Comparison of ENCODE assay signal across 10 mouse cellular contexts in genomic region chr10:80299301-80299700, GRCm38 (mm10). TPM values are rescaled to one million over a fixed set of nuclear protein-coding genes. Genes with fewer than 3 reads are reported as not detected.
DNase-seq lines count a peak whose midpoint lies in the region; ATAC-seq and TF ChIP-seq lines count a peak whose summit lies in the region.
"Had no signal": no experiment of that assay in that cellular context is flagged by ENCODE, and none has a peak within 500 bp of the region (broad histone marks: within the 10 kb centered on the region; RNA-seq: fewer than 3 reads in every experiment).

No protein-coding gene starts in this region.

- no peak for TF ChIP-seq CTCF in stomach, postnatal 0 days (IDR thresholded peaks at IDR 0.05; ENCODE audit: low read depth)
- TF ChIP-seq CTCF in kidney, adult 2 months (conservative IDR thresholded peaks at IDR 0.05; ENCODE audit: insufficient read depth, insufficient read length, low read depth, low read length) = no peak

- no peak for TF ChIP-seq POLR2A in limb, embryonic 14.5 days (IDR thresholded peaks at IDR 0.05; ENCODE audit: borderline replicate concordance, extremely low read depth, insufficient read depth, insufficient read length)
- TF ChIP-seq POLR2A in kidney, adult 2 months (IDR thresholded peaks at IDR 0.05; ENCODE audit: low read depth, low read length) = no peak

- peak overlapping the region; percentile 73 for H3K4me2 ChIP-seq in neural tube, embryonic 11.5 days (ENCODE audit: low read depth)
- H3K4me2 ChIP-seq in forebrain, embryonic 14.5 days (ENCODE audit: low read length) = peak overlapping the region; percentile 75
- peak overlapping the region; percentile 33; the same call in 1 of the 2 replicates for H3K4me2 ChIP-seq in limb, embryonic 14.5 days (replicated peaks; ENCODE audit: low read depth, low read length, severe bottlenecking)
- H3K4me2 ChIP-seq in stomach, postnatal 0 days (replicated peaks; ENCODE audit: low read depth) = no peak overlapping the region
- H3K4me2 ChIP-seq: liver, embryonic 15.5 days had no signal

- ATAC-seq in neural tube, embryonic 11.5 days (ENCODE audit: insufficient read depth, low FRiP score, low TSS enrichment) = no peak
- ATAC-seq in forebrain, embryonic 14.5 days = peak; percentile 2; the same call in 1 of the 2 replicates
- ATAC-seq in limb, embryonic 14.5 days (ENCODE audit: low FRiP score, low read depth) = no peak
- ATAC-seq in stomach, postnatal 0 days (ENCODE audit: low FRiP score, low TSS enrichment) = no peak
- ATAC-seq: Patski had no signal

- no peak for TF ChIP-seq EP300 in stomach, postnatal 0 days (optimal IDR thresholded peaks at IDR 0.05)

- H3K27ac ChIP-seq in neural tube, embryonic 11.5 days (ENCODE audit: low read depth, low read length) = peak overlapping the region; percentile 92
- H3K27ac ChIP-seq in forebrain, embryonic 14.5 days (ENCODE audit: low read depth, low read length) = peak overlapping the region; percentile 98
- no peak overlapping the region for H3K27ac ChIP-seq in limb, embryonic 14.5 days (replicated peaks; ENCODE audit: low read depth, low read length)
- H3K27ac ChIP-seq in stomach, postnatal 0 days (replicated peaks) = no peak overlapping the region
- no peak overlapping the region for H3K27ac ChIP-seq in kidney, adult 2 months (ENCODE audit: insufficient read depth, low read depth, low read length)
- H3K27ac ChIP-seq: liver, embryonic 15.5 days had no signal

- peaks cover 26% of the 10 kb centered on the region for H3K4me1 ChIP-seq in neural tube, embryonic 11.5 days (ENCODE audit: control insufficient read depth, insufficient read depth, low read length)
- H3K4me1 ChIP-seq in forebrain, embryonic 14.5 days (ENCODE audit: control insufficient read depth, insufficient read depth, low read length) = peaks cover 39% of the 10 kb centered on the region
- peaks cover 13% of the 10 kb centered on the region for H3K4me1 ChIP-seq in limb, embryonic 14.5 days (ENCODE audit: control insufficient read depth, insufficient read depth, low read length)
- no peaks in the 10 kb centered on the region for H3K4me1 ChIP-seq in stomach, postnatal 0 days (replicated peaks; ENCODE audit: control insufficient read depth, insufficient read depth)
- H3K4me1 ChIP-seq in kidney, adult 2 months (ENCODE audit: control insufficient read depth, insufficient read depth, low read length) = peaks cover 3% of the 10 kb centered on the region

- DNase-seq in neural tube, embryonic 11.5 days (ENCODE audit: low spot score) = no peak
- no peak for DNase-seq in neural tube, embryonic 10.5 days (ENCODE audit: extremely low spot score, low spot score)
- DNase-seq in forebrain, embryonic 14.5 days (ENCODE audit: low spot score) = peak; percentile 49
- DNase-seq in limb, embryonic 14.5 days (ENCODE audit: low spot score) = no peak
- no peak for DNase-seq in stomach, postnatal 0 days (ENCODE audit: low spot score)
- DNase-seq in cerebellum, adult 11-12 months = no peak
- no peak for DNase-seq in kidney, adult 2 months
- DNase-seq: thymus, postnatal 36 days had no signal

- WGBS in neural tube, embryonic 11.5 days = 11% methylated on average over 14 of the region's 15 CpGs
- WGBS in forebrain, embryonic 14.5 days = 4% methylated on average over 13 of the region's 15 CpGs
- WGBS in limb, embryonic 14.5 days = 7% methylated on average over 14 of the region's 15 CpGs
- 19% methylated on average over 15 of the region's 15 CpGs for WGBS in stomach, postnatal 0 days
- WGBS in kidney, adult 2 months = 22% methylated on average over 15 of the region's 15 CpGs

- H3K27me3 ChIP-seq in neural tube, embryonic 11.5 days (ENCODE audit: control insufficient read depth, insufficient read depth, low read length) = peaks cover 12% of the 10 kb centered on the region
- H3K27me3 ChIP-seq in forebrain, embryonic 14.5 days (replicated peaks; ENCODE audit: control insufficient read depth, insufficient read depth, low read length) = no peaks in the 10 kb centered on the region
- H3K27me3 ChIP-seq in limb, embryonic 14.5 days (ENCODE audit: control insufficient read depth, insufficient read depth, low read length) = peaks cover 46% of the 10 kb centered on the region
- H3K27me3 ChIP-seq in stomach, postnatal 0 days (ENCODE audit: control insufficient read depth, insufficient read depth, low read length) = peaks cover 2% of the 10 kb centered on the region
- no peaks in the 10 kb centered on the region for H3K27me3 ChIP-seq in kidney, adult 2 months (replicated peaks; ENCODE audit: control insufficient read depth, insufficient read depth, low read length)
- H3K27me3 ChIP-seq: Patski had no signal

- H3K36me3 ChIP-seq in neural tube, embryonic 11.5 days (ENCODE audit: control insufficient read depth, insufficient read depth, low read length) = peaks cover 6% of the 10 kb centered on the region
- peaks cover 37% of the 10 kb centered on the region for H3K36me3 ChIP-seq in forebrain, embryonic 14.5 days (ENCODE audit: control insufficient read depth, insufficient read depth, low read length)
- H3K36me3 ChIP-seq in limb, embryonic 14.5 days (ENCODE audit: control insufficient read depth, insufficient read depth, low read length) = peaks cover 8% of the 10 kb centered on the region
- H3K36me3 ChIP-seq in stomach, postnatal 0 days (ENCODE audit: control insufficient read depth, insufficient read depth, low read length) = peaks cover 4% of the 10 kb centered on the region
- no peaks in the 10 kb centered on the region for H3K36me3 ChIP-seq in kidney, adult 2 months (ENCODE audit: control insufficient read depth, insufficient read depth, low read length)

- peak overlapping the region; percentile 94 for H3K9ac ChIP-seq in neural tube, embryonic 11.5 days (ENCODE audit: low read length)
- H3K9ac ChIP-seq in forebrain, embryonic 14.5 days (ENCODE audit: low read length) = peak overlapping the region; percentile 99
- H3K9ac ChIP-seq in limb, embryonic 14.5 days (ENCODE audit: low read depth, low read length, severe bottlenecking) = 0 out of 2 replicates have a peak overlapping the region, but pooled peaks have one; percentile 31
- H3K9ac ChIP-seq in stomach, postnatal 0 days (ENCODE audit: low read length) = 0 out of 2 replicates have a peak overlapping the region, but pooled peaks have one; percentile 18
- H3K9ac ChIP-seq: liver, embryonic 15.5 days had no signal

- peak overlapping the region; percentile 61 for H3K4me3 ChIP-seq in neural tube, embryonic 11.5 days (ENCODE audit: low read depth, low read length)
- peak overlapping the region; percentile 74 for H3K4me3 ChIP-seq in forebrain, embryonic 14.5 days (ENCODE audit: low read depth, low read length)
- H3K4me3 ChIP-seq in limb, embryonic 14.5 days (replicated peaks; ENCODE audit: low read length) = peak overlapping the region; percentile 16
- H3K4me3 ChIP-seq in stomach, postnatal 0 days (ENCODE audit: low read depth, low read length) = no peak overlapping the region
- no peak overlapping the region for H3K4me3 ChIP-seq in kidney, adult 2 months (ENCODE audit: insufficient read depth, low read depth, low read length)
- H3K4me3 ChIP-seq: liver, embryonic 15.5 days had no signal

- H3K9me3 ChIP-seq in neural tube, embryonic 11.5 days (ENCODE audit: control insufficient read depth, low read length) = no peaks in the 10 kb centered on the region
- no peaks in the 10 kb centered on the region for H3K9me3 ChIP-seq in forebrain, embryonic 14.5 days (replicated peaks; ENCODE audit: control insufficient read depth, low read length)
- no peaks in the 10 kb centered on the region for H3K9me3 ChIP-seq in limb, embryonic 14.5 days (ENCODE audit: control insufficient read depth, low read length)
- no peaks in the 10 kb centered on the region for H3K9me3 ChIP-seq in stomach, postnatal 0 days (ENCODE audit: control insufficient read depth, low read length)
- H3K9me3 ChIP-seq: liver, embryonic 15.5 days had no signal

RNA-seq across cellular contexts. Expression of gene Apc2, which starts 3.5 kb away (rescaled TPM):
- 81.4 and 81.7 TPM in 2 replicates for polyA plus RNA-seq in neural tube, embryonic 11.5 days (2014; fragmentation: Nextera tagmentation; extraction: Ambion mirVana)
- 154 and 213 TPM in 2 replicates for polyA plus RNA-seq in forebrain, embryonic 14.5 days (2014; fragmentation: Nextera tagmentation; extraction: Ambion mirVana)
- polyA plus RNA-seq in limb, embryonic 14.5 days (2012; rRNA removed) = 2.5 and 3.3 TPM in 2 replicates
- polyA plus RNA-seq in limb, embryonic 14.5 days (2014; fragmentation: Nextera tagmentation; extraction: Ambion mirVana) = 1.5 and 1.8 TPM in 2 replicates
- polyA plus RNA-seq in stomach, postnatal 0 days (2015; fragmentation: Nextera tagmentation; extraction: Ambion mirVana) = 1.2 and 1.3 TPM in 2 replicates
- 0.74 and 0.95 TPM in 2 replicates for polyA plus RNA-seq in kidney, adult 2 months (2012; rRNA removed)

RNA-seq across cellular contexts. Expression of gene Rps15, which starts 7.0 kb away (rescaled TPM):
- polyA plus RNA-seq in neural tube, embryonic 11.5 days (2014; fragmentation: Nextera tagmentation; extraction: Ambion mirVana) = 857 and 860 TPM in 2 replicates
- 694 and 922 TPM in 2 replicates for polyA plus RNA-seq in forebrain, embryonic 14.5 days (2014; fragmentation: Nextera tagmentation; extraction: Ambion mirVana)
- polyA plus RNA-seq in limb, embryonic 14.5 days (2012; rRNA removed) = 3,060 and 3,829 TPM in 2 replicates
- 1,091 and 1,173 TPM in 2 replicates for polyA plus RNA-seq in limb, embryonic 14.5 days (2014; fragmentation: Nextera tagmentation; extraction: Ambion mirVana)
- polyA plus RNA-seq in stomach, postnatal 0 days (2015; fragmentation: Nextera tagmentation; extraction: Ambion mirVana) = 766 and 821 TPM in 2 replicates
- polyA plus RNA-seq in kidney, adult 2 months (2012; rRNA removed) = 1,371 and 1,777 TPM in 2 replicates

RNA-seq across cellular contexts. Expression of gene 2310011J03Rik, which starts 21.0 kb away (rescaled TPM):
- polyA plus RNA-seq in neural tube, embryonic 11.5 days (2014; fragmentation: Nextera tagmentation; extraction: Ambion mirVana) = 37.3 and 40.5 TPM in 2 replicates
- 39.2 and 40.8 TPM in 2 replicates for polyA plus RNA-seq in forebrain, embryonic 14.5 days (2014; fragmentation: Nextera tagmentation; extraction: Ambion mirVana)
- 45.1 and 46.7 TPM in 2 replicates for polyA plus RNA-seq in limb, embryonic 14.5 days (2012; rRNA removed)
- polyA plus RNA-seq in limb, embryonic 14.5 days (2014; fragmentation: Nextera tagmentation; extraction: Ambion mirVana) = 45.1 and 46.1 TPM in 2 replicates
- 50.3 and 51.2 TPM in 2 replicates for polyA plus RNA-seq in stomach, postnatal 0 days (2015; fragmentation: Nextera tagmentation; extraction: Ambion mirVana)
- 47.8 and 52.5 TPM in 2 replicates for polyA plus RNA-seq in kidney, adult 2 months (2012; rRNA removed)

RNA-seq across cellular contexts. Expression of gene Pcsk4, which starts 30.0 kb away (rescaled TPM):
- polyA plus RNA-seq in neural tube, embryonic 11.5 days (2014; fragmentation: Nextera tagmentation; extraction: Ambion mirVana) = 2.0 and 2.4 TPM in 2 replicates
- polyA plus RNA-seq in forebrain, embryonic 14.5 days (2014; fragmentation: Nextera tagmentation; extraction: Ambion mirVana) = 1.6 and 2.4 TPM in 2 replicates
- polyA plus RNA-seq in limb, embryonic 14.5 days (2012; rRNA removed) = 7.8 and 10.7 TPM in 2 replicates
- polyA plus RNA-seq in limb, embryonic 14.5 days (2014; fragmentation: Nextera tagmentation; extraction: Ambion mirVana) = 4.2 and 5.9 TPM in 2 replicates
- polyA plus RNA-seq in stomach, postnatal 0 days (2015; fragmentation: Nextera tagmentation; extraction: Ambion mirVana) = 2.2 and 2.3 TPM in 2 replicates
- 9.1 and 12.2 TPM in 2 replicates for polyA plus RNA-seq in kidney, adult 2 months (2012; rRNA removed)

RNA-seq across cellular contexts. Expression of gene Reep6, which starts 30.5 kb away (rescaled TPM):
- 4.2 and 5.5 TPM in 2 replicates for polyA plus RNA-seq in neural tube, embryonic 11.5 days (2014; fragmentation: Nextera tagmentation; extraction: Ambion mirVana)
- polyA plus RNA-seq in forebrain, embryonic 14.5 days (2014; fragmentation: Nextera tagmentation; extraction: Ambion mirVana) = 2.3 and 2.7 TPM in 2 replicates
- 3.9 TPM in 2 replicates for polyA plus RNA-seq in limb, embryonic 14.5 days (2012; rRNA removed)
- polyA plus RNA-seq in limb, embryonic 14.5 days (2014; fragmentation: Nextera tagmentation; extraction: Ambion mirVana) = 9.9 and 10.5 TPM in 2 replicates
- 13.5 and 17.6 TPM in 2 replicates for polyA plus RNA-seq in stomach, postnatal 0 days (2015; fragmentation: Nextera tagmentation; extraction: Ambion mirVana)
- polyA plus RNA-seq in kidney, adult 2 months (2012; rRNA removed) = 24.7 and 25.1 TPM in 2 replicates

Comparison
In these comparisons a context has a peak if more than half of its experiments do, and no peak if none do; other contexts are left out.
1. H3K27ac ChIP-seq: peak in neural tube, embryonic 11.5 days (single experiment) and forebrain, embryonic 14.5 days (single experiment); none in limb, embryonic 14.5 days (single experiment), stomach, postnatal 0 days (single experiment) and kidney, adult 2 months (single experiment).
2. H3K4me3 ChIP-seq: peak in neural tube, embryonic 11.5 days (single experiment), forebrain, embryonic 14.5 days (single experiment) and limb, embryonic 14.5 days (single experiment); none in stomach, postnatal 0 days (single experiment) and kidney, adult 2 months (single experiment).
3. H3K9ac ChIP-seq: peak in every context shown above with its lines; median percentile 99 in forebrain, embryonic 14.5 days; 94 in neural tube, embryonic 11.5 days; 31 in limb, embryonic 14.5 days; 18 in stomach, postnatal 0 days.
4. RNA of gene Apc2, which starts 3.5 kb away (polyA plus RNA-seq): 154 to 213 TPM in forebrain, embryonic 14.5 days and 81.4 to 81.7 TPM in neural tube, embryonic 11.5 days; 1.5 to 3.3 TPM in limb, embryonic 14.5 days, 1.2 to 1.3 TPM in stomach, postnatal 0 days and 0.74 to 0.95 TPM in kidney, adult 2 months; every median in the first group is over 10 times any median in the second.